Mouse (Mus musculus): ENCODE measurements around the gene Tyw1.

DNA sequence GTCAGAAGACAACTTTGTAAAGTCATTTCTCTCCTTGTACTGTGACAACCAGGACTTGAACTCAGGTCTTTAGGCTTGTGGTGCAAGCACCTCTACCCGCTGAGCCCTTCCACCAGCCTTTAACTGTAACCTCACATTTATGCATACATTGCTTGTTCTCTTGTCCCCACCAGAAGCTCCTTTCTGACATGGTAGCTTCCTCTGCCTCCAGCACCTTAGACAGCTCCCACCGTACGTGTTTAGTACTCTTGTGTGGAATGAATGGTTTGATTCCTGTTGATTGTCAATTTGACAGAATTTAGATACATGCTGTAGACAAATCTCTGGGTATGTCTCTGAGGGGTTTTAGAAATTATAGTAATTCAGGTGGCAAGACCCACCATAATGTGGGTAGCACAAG lies 108.4 kb downstream of the Tyw1 start:
- no peak for TF ChIP-seq CTCF (IDR thresholded peaks at IDR 0.05)
- TF ChIP-seq EP300 (IDR thresholded peaks at IDR 0.05; ENCODE audit: insufficient read depth, low read depth, low read length): no peak
- TF ChIP-seq POLR2A (IDR thresholded peaks at IDR 0.05; ENCODE audit: insufficient read depth, low read depth, low read length): no peak
